Mouse (Mus musculus): ENCODE measurements around the gene P2rx3. TPM values are rescaled to one million over a fixed set of nuclear protein-coding genes. Genes with fewer than 3 reads are reported as not detected.

P2rx3 gene
- under 1 TPM; 0.89 to 0.92 TPM for total RNA-seq (2021)
- long read RNA-seq, experiment 1 = 0 reads
- long read RNA-seq, experiment 2 = 0 reads

DNA sequence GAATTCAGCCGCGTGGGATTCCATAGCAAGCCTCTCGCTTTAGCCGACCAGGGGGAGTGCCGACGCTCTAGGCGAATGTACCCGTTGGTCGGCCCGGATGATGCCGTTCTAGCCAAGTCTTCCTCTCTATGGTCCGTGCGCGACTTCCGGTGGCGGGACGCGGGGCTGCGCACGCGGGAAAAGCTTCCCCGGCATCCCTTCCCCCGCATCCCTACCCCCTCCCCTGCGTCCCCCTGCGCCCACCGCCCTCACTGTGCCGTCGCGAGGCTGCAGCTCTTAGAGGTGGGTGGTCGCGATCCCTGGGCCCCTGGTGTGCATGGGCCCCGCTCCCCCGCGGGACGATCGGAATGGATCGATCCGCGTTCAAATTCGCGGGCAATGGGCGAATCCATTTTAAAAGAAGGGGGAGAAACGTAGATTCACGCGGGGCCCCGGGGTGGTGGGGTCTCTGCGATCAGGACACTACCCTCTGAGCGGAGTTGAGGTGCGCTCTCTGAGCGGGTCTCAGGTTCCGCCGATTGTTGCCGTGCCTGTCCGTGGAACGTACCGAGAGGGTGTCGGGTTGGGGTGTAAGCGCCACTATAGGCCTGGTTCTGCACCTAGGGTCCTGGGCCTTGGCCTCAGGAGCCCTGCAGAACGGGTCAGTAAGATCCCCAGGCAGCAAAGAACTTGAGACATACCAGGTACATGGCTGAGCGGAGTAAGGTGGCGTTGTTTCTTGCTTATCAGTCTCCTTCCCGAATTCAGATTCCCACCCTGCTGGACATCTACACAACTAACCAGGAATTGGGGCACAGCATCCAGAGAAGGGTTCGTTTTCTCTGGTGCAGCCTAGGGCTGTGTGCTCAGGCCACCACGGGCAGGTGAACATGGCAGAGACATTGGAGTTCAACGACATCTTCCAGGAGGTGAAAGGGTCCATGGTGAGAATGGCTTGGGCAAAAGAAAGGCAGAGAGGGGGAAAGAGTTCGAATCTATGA lies at the start of gene P2rx3, which contains the start of gene Ssrp1:
Gene P2rx3, minus strand, starts transcription at position 416 of the 980 bp plus-strand sequence.
Gene Ssrp1, plus strand, starts transcription at position 188 of the 980 bp plus-strand sequence.
- intact Hi-C loops (cut with DNase I; ENCODE audit: low total_unique reads) = no loop called here
- peak; percentile 90 for DNase-seq

DNA sequence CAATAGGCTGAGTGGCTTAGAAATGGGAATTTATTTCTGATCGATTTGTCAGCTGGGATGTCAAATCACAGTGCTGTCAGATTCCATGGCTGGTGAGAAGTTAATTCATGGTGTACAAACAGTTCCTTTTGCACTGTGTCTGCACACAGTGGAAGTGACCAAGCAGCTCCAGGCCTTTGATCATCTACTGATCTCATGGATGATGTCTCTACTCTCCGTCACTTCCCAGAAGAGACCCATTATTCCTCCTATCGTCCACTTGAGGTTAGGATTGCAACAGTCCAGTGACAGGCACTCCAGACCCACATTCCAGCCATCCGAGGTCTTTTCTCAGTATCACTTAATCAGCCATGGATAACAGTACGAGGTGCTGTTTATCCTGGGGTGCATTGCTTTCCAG lies 36.5 kb upstream of the P2rx3 start:
- DNase-seq = no peak
- intact Hi-C loops (cut with DNase I; ENCODE audit: low total_unique reads) = no loop called here

GRCm38 (mm10) chr2:85071921-85072320 lies 34.7 kb upstream of the P2rx3 start:
- intact Hi-C loops (cut with DNase I; ENCODE audit: low total_unique reads) = no loop called here
- no peak for DNase-seq

- intact Hi-C loops (cut with DNase I; ENCODE audit: low total_unique reads) = no loop called here
- no peak for DNase-seq
These were observed 32.8 kb upstream of the P2rx3 start for GRCm38 (mm10) chr2:85070086-85070485.

- no peak for DNase-seq
- intact Hi-C loops (cut with DNase I; ENCODE audit: low total_unique reads) = no loop called here
These were observed 31.4 kb upstream of the P2rx3 start for GRCm38 (mm10) chr2:85068626-85069025.

DNA sequence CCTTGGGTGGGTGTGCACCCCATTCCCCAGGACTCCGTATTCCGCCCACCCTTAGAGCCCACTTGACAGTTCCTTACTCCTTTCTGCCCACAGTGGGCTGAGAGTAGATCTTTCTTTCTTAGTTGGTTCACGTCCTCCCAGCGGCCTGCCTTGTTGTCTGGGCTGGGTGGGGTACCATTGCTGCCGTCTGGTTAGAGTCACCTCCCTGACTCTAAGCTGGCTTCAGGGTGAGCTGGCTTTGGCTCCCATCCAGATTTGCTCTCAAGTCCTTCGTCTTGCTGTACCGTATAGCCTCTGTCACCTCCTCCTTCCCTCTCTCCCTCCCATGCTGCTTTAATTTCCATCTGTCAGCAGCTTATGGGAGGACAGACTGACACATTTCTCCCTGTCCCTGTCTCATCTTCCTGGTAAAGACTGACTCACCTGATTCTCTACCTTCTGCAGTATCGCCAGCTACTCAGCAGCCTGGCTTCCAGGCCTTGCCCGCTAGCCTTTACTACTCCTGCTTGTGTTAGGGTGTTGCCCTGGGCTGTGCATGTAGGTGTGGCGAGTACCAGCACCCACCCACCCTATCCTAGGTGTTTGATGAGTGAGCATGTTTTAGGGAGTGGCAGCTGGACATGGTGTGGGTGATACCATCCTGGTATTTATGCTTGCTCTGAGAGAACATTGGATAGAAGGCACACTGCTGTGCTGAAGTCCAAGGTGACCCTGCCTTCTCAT lies 30.8 kb upstream of the P2rx3 start:
- no peak for DNase-seq
- intact Hi-C loops (cut with DNase I; ENCODE audit: low total_unique reads) = no loop called here

DNA sequence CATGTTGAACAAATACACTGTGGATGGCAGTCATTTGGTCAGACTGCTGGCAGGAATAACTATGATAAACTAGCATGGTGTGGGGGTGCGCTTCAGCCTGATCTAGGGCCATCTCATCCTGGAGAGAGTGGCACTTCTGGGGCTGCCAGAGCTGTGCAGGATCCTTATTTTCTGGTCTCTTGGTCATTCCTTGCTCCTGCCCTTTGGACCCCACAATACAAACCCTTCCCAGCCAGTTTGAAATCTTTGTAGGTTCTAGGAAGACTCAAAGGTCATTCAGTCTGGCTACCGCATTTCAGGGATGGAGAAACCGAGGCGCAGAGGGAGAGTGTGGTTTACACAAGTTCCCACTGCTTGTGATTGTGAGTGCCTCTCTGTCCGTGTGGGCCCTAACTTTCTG lies 29.7 kb upstream of the P2rx3 start:
- intact Hi-C loops (cut with DNase I; ENCODE audit: low total_unique reads) = no loop called here
- DNase-seq = no peak

DNA sequence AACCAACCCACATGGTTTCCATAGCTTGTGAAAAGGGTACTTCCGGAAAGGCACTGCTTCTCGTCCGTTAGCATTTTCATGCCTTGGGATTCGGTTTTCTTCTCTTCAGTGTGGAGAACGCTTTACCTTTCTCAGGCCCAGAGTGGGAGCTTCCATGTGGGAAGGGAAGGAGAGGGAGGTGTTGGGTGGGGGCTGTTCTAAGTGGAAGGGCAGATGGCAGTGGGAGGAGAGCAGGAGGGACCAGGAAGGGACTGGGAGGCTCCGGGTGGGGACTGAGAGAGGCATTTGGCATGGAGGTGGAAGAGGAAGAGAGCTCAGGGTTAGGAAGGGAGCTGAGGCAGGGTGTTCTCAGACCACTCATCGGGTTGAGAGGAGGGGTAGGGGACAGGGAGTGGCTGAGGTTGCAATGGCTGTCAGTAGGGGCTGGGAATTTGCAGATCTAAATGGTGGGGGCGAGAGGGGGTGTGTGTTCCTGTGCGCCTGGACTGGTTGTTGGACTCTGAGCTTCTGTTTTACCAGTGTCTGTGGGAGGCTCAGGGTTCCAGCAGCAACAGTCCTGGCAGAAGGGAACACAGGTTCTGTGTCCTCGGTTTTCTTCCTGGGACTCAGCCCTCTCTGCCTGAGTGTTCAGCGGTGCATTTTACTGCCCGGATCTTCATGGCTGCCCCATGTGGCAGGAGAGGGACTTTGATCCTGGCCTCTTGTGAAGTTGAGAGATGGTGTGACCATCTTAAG lies 28.0 kb upstream of the P2rx3 start:
- no peak for DNase-seq
- intact Hi-C loops (cut with DNase I; ENCODE audit: low total_unique reads) = no loop called here

DNA sequence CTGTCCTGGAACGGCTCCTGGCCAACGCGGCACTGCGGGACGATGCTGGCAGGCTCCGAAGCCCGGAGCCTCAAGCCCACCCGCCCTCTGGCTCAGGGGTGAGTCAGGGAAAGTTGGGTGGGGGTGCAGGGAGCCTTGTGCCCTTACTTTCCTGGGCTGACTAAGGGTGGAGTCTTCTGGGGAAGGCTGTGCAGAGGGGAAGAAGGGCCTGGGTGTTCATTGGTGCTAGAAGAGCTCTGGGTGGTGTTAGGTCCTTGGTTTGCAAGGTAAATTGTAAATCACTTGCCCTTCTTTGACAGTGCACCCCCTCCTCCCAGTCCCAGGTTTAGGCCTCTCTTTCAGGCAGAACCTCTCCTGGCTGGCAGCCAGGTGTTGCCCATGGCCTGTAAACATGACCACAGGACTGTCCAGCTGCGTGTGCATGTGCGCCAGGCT lies 23.9 kb upstream of the P2rx3 start:
- no peak for DNase-seq
- intact Hi-C loops (cut with DNase I; ENCODE audit: low total_unique reads) = no loop called here

DNA sequence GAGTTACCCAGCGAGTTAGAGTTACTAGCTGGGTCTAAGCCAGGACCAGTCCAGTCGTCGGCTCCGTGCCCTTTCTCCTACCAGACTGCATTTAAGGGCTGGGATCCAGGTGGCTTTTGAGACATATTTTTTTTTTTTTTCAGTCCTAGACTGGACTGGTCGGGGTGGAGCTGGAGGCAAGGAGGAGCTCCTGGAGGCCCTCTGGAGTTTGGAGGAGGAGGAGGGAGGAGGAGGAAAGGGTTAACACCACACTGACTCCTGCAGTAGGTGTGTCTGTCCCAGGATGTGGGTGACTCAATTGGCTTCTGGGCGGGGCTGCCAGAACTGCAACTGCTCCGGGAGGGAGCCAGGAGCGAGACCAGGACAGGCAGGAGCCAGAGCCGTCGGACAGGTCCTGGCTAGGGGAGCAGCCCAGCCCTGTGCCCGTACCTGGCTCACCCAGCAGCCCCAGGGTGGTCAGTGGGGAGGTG lies 23.4 kb upstream of the P2rx3 start:
- intact Hi-C loops (cut with DNase I; ENCODE audit: low total_unique reads) = no loop called here
- peak; percentile 70 for DNase-seq

DNA sequence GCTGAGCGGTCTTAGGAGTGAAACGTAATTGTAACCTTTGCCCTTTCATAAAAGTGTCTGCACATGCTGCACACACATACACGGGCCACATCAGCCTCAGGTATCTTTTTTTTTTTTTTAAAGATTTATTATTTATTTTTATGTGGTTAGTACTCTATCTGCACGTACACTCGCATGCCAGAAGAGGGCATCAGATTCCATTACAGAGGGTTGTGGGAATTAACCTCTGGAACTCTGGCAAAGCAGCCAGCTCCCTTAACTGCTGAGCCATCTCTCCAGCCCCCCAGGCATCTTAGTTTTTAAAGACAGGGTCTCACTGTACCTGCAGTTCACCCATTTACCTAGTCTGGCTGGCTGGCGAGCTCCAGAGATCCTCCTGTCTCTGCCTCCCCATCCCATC lies 22.4 kb upstream of the P2rx3 start:
- intact Hi-C loops (cut with DNase I; ENCODE audit: low total_unique reads) = no loop called here
- DNase-seq = no peak

DNA sequence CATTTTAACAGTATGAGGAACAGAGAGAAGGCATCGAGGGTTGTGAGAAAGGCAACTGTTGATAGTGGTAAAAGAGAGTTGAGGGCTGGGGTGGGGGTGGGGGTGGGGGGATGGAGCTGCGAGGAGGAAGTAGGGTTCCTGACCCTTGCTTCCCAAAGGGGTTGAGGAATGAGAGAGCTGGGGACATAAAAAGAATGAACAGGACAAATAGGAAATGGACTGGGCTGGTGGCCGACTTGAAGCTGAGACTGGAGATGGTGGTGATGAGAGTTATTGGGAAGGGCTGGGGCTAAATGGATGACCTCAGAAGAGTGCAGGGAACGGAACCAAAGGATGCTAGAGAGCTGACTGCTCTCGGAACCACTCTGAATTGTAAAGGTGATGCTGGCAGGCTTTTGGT lies 19.4 kb upstream of the P2rx3 start:
- DNase-seq = no peak

DNA sequence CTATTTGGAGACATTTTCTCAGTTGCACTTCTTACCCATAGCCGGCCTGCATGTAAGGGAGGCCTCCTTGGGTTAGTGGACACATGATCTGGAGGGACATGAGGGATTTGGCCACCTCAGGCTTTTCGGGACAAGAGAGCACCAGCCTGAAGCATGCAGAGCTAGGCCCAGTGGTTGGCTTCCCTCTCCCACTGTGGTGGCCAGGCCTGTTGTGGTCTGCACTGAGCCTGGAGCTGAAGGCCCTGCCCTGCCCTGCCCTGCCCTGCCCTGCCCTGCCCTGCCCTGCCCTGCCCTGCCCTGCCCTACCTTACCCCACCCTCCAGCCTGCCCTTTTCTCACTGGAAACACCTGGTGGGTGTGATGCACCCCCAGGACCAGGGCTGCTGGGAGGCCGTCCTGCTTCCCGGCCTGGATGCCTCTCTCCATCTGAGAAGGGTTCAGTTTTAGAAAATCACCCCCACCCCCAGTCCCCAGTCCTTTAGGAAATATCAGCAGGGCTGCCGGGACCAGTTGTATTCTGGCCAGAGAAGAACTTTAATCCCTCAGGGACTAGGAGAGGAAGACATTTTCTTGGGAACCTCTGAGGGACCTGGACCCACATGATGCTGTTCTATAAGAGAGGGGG lies 16.0 kb upstream of the P2rx3 start:
- intact Hi-C loops (cut with DNase I; ENCODE audit: low total_unique reads) = no loop called here

More for the DNA sequence above, 19.4 kb upstream of the P2rx3 start:
- intact Hi-C loops (cut with DNase I; ENCODE audit: low total_unique reads) = no loop called here

GRCm38 (mm10) chr2:85050746-85051145 lies 13.5 kb upstream of the P2rx3 start:
- DNase-seq = peak; percentile 42
- intact Hi-C loops (cut with DNase I; ENCODE audit: low total_unique reads) = no loop called here

More for the DNA sequence above, 16.0 kb upstream of the P2rx3 start:
- DNase-seq = no peak

DNA sequence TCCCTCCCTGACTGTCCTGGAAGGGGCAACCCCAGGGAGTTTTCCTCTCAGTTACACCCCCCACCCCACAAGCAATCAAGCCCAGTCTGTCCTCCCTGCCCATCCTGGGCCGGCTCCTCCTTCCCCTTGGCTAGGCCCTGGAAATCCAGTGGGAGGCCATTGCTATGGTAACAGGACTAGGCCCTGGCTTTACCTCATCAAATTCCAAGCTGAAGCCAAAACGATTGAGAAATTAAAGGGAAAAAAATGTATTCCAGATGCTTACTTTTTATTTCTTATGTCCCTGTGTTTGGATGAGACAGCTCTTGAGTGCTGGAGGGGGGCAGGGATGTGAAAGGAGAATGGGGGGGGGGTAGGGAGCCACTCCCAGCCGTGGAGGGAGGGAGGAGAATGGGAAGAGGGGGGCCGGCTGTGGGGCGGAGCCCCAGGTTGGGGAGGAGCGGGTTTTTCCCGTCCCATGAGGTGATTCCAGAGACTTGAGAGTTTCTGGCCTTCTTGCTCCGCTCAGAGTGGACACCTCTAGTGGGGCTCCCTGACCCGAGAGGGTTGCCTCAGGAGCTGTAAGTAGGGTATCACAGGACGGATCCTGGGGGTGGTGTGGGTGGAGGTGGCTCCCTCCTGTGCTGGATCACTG lies 12.9 kb upstream of the P2rx3 start:
- DNase-seq = peak; percentile 82
- intact Hi-C loops (cut with DNase I; ENCODE audit: low total_unique reads) = no loop called here

DNA sequence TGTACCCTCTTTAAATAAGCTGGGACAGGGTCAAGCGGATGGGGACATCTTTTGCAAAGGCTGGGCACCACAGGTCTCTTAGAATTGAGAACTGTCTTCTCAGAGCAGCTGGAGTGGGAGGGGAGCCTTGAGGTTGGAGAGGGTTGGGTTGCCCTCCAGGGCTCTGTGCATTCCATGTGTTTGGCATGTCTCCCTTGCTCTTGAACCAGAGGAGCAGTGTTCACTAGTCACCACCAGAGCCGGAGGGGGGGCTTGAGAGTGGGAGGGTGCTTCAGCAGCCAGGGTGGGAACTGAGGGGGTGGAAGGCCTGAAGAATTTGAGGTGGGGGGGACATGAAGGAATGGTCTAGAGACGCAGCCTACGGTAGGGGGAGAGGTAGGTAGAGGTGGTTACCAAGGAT lies 12.0 kb upstream of the P2rx3 start:
- peak; percentile 42 for DNase-seq
- intact Hi-C loops (cut with DNase I; ENCODE audit: low total_unique reads) = no loop called here

DNA sequence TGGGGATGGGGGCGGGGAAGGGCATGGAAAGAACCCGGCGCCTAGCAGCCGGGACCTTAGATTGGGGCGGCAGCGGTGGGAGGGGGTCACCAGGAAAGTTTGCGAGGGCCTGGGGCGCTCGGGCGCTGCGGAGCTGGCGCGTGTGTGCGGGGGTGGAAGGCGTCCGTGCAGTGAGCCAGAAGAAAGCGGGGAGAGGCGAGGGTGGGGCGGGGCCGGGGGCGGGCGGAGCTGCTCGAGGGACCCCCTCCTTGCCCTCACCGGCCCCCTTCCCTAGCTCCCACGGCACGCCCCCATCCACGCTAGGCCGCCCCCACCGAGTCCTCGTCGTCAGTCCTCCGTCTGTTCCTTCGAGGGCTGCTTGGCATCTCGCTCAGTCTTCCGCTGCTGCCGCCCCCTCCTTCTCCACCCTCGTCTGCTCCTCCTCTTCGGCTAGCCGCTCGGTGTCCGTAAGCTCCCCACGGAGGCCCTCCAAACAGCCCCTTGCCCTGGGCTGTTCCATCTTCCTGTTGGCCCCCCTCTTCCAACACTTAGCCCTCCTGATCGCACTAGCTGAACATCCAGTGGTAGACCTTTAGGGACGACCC lies 11.0 kb upstream of the P2rx3 start:
- intact Hi-C loops (cut with DNase I; ENCODE audit: low total_unique reads) = no loop called here
- peak; percentile 88 for DNase-seq

GRCm38 (mm10) chr2:85047596-85048167 lies 10.4 kb upstream of the P2rx3 start, which contains the start of gene Tnks1bp1:
Tnks1bp1 (plus strand) TSS chr2:85048022.
- peak; percentile 97 for DNase-seq
- intact Hi-C loops (cut with DNase I; ENCODE audit: low total_unique reads) = no loop called here
